Mouse (Mus musculus): ENCODE results near the gene Olfr630. TPM values are rescaled to one million over a fixed set of nuclear protein-coding genes. Genes with fewer than 3 reads are reported as not detected.
"Not testable (repeated sequence)": the region's sequence is repeated elsewhere in the genome, so short reads cannot be mapped to it uniquely, and the experiment has no call there.

Olfr630 gene
- not detected for total RNA-seq (2021)
- long read RNA-seq, experiment 1: 0 reads
- long read RNA-seq, experiment 2: 0 reads

DNA sequence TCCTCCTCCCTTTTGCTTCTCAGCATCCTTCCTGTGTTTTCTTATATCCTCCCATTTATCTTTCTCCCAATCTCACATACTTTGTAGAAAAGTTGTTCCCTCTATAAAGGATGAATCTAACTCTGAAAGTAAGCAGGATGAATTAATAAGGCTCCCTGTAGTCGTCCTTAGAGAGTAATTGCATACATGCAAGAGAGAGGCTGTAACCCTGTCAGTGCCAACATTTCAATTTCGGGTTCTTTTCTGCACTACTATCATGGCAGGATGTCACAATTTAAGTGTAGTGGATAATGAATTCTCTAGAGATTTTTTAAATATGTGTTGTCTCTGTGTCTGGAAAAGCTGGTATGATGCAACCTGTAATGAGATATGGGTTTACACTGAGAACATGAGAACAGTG, at the start of gene Olfr630:
TSS of gene Olfr630 (minus strand) at position 101 of the 400 bp plus-strand sequence.
- DNase-seq (ENCODE audit: low spot score): no peak

DNA sequence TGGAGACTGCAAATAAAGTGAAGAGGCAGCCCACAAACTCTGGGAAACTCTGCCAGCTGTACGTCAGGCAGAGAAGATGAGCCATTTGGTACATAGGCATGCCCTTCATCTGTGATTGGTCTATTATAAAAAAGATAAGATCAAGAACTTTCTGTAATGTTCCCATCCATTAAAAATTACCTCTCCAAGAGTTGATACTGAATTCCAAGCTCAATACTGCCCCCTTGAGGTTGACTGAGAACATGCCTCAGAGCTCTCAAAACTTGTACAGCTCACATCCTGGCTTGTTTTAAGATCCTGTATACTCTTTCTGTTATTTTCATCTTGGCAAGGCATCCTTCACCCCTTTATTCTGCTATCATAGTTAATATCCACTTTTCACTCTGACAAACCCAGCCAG, 49.7 kb upstream of the Olfr630 start:
- DNase-seq (ENCODE audit: low spot score): peak; percentile 1

DNA sequence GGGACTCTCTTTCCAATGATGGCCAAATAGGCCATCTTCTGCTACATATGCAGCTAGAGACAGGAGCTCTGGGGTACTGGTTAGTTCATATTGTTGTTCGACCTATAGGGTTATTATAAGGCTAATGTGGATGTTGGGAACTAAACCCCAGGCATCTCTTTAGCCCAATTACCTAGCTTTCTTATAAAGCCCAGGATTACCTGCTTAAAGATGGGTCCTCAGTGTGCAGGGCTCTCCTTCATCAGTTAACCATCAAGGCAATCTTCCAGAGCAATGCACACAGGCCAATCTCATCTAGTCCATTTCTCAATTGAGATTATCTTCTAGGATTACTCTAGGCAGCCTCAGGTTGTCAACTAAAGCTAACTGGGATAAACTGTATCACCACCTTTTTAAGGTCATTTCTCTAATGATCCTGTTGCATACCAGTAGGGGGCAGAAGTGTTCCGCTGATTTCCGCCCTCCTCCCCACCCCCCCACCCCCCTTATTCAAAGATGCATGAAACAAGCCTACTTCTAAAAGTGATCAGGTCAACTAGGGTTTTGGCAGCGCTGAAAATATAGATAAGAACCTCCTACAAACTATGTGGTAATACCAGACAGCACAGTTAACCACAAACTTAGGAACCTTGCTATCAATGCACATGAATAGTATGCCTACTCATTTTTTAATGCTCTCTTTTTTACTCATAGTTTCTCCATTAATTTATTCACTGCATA, 35.7 kb upstream of the Olfr630 start:
- no peak for DNase-seq (ENCODE audit: low spot score)

DNA sequence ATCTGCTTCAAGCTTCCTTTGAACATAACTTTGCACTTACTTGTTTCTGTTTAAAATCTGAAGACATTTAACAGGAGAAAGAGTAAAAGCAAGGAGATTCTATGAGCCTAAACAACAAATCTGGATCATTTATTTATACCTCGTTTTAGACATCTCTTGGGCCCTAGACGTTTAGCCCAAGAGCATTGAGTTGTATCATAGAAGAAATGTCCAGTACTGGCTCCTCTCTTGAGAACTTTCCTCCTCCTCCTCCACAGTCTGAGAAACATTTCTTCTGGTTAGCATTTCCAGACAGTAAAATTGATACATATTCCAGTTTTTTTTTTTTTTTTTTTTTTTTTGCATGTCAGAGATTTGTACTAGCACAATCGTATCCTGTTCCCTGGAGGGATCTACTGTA, 34.6 kb upstream of the Olfr630 start, which contains the start of gene Olfr67:
TSS of gene Olfr67 (minus strand) at position 101 of the 400 bp plus-strand sequence.
- no peak for DNase-seq (ENCODE audit: low spot score)

DNA sequence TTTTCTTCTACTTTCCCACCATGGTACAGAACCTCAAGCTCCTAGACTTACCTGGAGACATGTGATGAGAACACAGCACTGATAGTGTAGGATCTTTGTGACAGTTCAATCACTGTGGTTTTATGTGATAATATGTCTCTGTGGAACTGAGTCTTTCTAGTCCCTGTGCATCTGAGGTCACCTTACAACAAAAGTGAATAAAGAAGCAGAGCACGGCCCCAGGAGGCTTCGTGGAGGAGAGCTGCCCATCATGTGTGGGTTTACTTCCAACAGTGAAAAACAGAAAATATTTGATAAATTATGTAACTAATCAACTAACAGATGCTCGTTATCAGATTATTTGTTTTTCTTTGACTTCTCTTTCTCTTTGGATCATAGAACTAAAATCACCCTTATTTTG, 22.5 kb upstream of the Olfr630 start, which contains the start of gene Olfr68:
TSS of gene Olfr68 (minus strand) at position 101 of the 400 bp plus-strand sequence.
- no peak for DNase-seq (ENCODE audit: low spot score)

DNA sequence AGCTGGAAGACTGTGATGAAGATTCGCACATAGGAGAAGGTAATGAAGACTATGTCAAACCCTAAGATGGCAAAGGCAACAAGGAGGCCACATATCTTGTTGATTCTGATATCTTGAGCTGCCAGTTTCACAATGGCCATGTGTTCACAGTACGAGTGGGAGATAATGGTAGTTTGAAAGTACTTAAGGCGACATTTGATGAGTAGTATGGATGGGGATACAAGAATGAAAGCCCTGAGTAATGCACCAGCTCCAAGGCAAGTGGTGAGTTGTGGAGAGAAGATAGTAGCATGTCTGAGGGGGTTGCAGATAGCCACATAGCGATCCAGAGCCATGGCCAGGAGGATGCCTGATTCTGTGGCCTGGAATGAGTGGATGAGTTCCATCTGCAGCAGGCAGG, 20.5 kb upstream of the Olfr630 start:
- DNase-seq (ENCODE audit: low spot score): not testable (repeated sequence)

DNA sequence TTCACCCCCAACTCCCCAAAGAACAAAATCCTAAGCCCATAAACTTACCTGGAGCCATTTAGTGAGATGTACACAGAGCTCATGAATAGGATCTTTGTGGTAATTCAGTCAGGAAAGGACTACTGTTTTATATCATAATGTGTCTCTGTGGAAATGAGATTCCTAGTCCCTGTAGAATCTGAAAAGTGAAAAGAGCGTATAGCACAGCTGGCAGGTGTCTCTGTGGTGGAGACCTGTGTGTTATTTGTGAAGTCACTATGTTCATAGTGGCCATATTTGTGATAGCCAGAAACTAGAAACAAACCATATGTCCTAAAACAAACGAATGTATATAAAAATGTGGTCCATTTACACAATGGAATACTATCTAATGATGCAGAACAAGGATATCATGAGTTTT, 14.4 kb upstream of the Olfr630 start, which contains the start of gene Olfr69:
TSS of gene Olfr69 (minus strand) at position 101 of the 400 bp plus-strand sequence.
- no peak for DNase-seq (ENCODE audit: low spot score)

DNA sequence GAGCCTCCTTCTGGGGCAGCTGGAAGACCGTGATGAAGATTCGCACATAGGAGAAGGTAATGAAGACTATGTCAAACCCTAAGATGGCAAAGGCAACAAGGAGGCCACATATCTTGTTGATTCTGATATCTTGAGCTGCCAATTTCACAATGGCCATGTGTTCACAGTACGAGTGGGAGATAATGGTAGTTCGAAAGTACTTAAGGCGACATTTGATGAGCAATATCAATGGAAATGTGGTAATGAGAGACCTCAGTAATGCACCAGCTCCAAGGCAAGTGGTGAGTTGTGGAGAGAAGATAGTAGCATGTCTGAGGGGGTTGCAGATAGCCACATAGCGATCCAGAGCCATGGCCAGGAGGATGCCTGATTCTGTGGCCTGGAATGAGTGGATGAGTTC, 10.6 kb upstream of the Olfr630 start:
- DNase-seq (ENCODE audit: low spot score): not testable (repeated sequence)

DNA sequence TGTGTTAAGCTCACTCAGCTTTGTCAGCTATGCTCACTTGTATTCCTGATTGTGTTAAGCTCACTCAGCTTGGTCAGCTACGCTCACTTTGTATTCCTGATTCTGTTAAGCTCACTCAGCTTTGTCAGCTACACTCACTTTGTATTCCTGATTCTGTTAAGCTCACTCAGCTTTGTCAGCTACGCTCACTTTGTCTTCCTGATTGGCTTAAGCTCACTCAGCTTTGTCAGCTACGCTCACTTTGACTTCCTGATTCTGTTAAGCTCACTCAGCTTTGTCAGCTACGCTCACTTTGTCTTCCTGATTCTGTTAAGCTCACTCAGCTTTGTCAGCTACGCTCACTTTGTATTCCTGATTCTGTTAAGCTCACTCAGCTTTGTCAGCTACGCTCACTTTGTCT, 5.1 kb upstream of the Olfr630 start:
- not testable (repeated sequence) for DNase-seq (ENCODE audit: low spot score)

DNA sequence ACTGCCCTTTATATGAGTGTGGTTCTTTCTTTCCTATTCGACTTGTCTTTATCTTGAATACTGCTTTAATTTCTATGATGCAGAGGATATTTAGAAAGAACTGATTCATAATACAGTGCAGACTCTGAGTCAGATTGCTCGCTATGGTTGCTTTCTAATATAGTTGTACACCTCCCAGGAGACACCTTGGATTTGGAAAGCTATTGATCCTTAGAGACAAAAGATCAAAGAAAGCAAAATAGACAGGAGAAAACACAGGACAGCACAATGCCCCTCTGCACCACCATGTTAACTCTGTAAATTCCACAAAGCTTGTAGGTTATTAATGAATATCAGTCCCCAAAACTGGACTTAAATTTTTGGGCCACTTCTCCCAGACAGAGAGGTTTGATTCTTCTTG, 12.3 kb downstream of the Olfr630 start, which contains the start of gene Olfr629:
TSS of gene Olfr629 (minus strand) at position 101 of the 400 bp plus-strand sequence.
- no peak for DNase-seq (ENCODE audit: low spot score)

DNA sequence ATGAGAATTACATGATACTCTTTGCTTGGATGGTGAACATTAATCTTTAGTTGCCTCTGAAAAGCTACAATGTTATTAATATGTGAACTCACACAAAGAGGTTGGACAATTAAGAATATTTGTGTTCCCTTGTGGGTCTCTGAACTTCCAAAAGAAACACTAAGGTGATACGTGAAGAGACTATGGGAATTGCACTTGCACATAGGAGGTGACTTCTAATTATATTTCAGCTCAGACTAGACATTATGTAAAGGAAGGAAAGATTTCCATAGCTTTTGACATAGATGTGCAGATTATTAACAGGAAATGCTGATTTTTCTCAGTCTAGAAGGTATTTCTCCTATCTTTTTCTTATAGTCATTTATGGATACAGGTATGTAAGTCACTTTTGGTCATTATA, 27.1 kb downstream of the Olfr630 start, which contains the start of gene Olfr628:
TSS of gene Olfr628 (plus strand) at position 301 of the 400 bp plus-strand sequence.
- DNase-seq (ENCODE audit: low spot score): no peak

DNA sequence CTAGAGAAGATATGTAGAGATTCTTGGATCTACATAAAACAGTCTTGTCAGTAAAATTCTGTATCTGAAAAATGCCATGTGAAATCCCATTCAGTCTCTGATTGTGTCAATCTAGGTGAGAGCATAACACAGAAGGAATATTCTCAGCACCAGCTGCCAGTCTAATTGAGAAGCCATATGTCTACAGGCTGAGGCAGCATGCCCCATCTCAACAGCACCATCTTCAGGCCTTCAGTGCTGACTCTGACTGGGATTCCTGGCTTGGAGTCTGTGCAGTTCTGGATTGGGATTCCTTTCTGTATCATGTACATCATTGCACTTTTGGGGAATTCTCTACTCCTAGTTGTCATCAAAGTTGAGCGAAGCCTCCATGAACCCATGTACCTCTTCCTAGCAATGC, 40.7 kb downstream of the Olfr630 start:
- not testable (repeated sequence) for DNase-seq (ENCODE audit: low spot score)

DNA sequence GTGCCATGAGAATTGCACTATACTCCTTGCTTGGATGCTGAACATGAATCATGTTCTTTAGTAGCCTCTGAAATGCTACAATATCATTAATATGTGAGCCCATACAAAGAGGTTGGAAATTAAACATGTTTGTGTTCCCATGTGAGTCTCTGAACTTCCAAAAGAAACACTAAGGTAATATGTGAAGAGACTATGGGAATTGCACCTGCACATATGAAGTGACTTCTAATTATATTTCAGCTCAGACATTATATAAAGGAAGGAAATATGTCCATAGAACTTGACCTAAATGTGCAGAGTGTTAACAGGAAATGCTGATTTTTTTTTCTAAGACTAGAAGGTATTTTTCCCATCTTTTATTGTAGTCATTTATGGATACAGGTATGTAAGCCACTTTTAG, 42.8 kb downstream of the Olfr630 start, which contains the start of gene Olfr243:
TSS of gene Olfr243 (plus strand) at position 301 of the 400 bp plus-strand sequence.
- DNase-seq (ENCODE audit: low spot score): no peak

DNA sequence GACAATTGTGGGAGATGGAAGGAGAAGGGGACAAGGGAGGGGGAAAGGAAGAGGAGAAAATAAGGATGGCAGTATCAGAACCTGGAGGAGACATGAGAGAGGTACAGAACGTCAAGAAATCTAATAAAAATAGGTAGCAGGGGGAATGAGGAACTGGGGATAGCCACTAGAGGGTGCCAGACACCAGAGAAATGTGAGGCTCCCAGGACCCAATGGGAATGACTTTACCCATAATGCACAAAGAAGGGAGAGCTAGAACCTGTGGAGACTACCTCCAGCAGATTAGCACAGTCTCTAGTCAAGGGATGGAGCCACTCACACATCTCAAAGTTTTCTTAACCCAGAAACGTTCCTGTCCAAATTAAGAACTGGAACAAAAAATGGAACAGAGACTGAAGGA, 45.1 kb downstream of the Olfr630 start:
- no peak for DNase-seq (ENCODE audit: low spot score)

Other genes starting within 250 kb of the Olfr630 start
- not detected for gene Olfr610, start 245.2 kb downstream of the Olfr630 start, total RNA-seq (2021)
- gene Olfr611, start 236.5 kb downstream of the Olfr630 start, total RNA-seq (2021): not detected
- not detected for gene Olfr612, start 214.6 kb downstream of the Olfr630 start, total RNA-seq (2021)
- not detected for gene Olfr613, start 209.3 kb downstream of the Olfr630 start, total RNA-seq (2021)
- not detected for gene Olfr615, start 201.3 kb downstream of the Olfr630 start, total RNA-seq (2021)
- gene Olfr616, start 188.2 kb downstream of the Olfr630 start, total RNA-seq (2021): not detected
- gene Olfr617, start 184.3 kb downstream of the Olfr630 start, total RNA-seq (2021): not detected
- not detected for gene Olfr618, start 167.2 kb downstream of the Olfr630 start, total RNA-seq (2021)
- not detected for gene Olfr619, start 156.8 kb downstream of the Olfr630 start, total RNA-seq (2021)
- not detected for gene Olfr620, start 144.8 kb downstream of the Olfr630 start, total RNA-seq (2021)
- gene Olfr622, start 114.6 kb downstream of the Olfr630 start, total RNA-seq (2021): not detected
- gene Olfr623, start 93.6 kb downstream of the Olfr630 start, total RNA-seq (2021): not detected
- not detected for gene Olfr624, start 86.1 kb downstream of the Olfr630 start, total RNA-seq (2021)
- gene Olfr625-ps1, start 74.6 kb downstream of the Olfr630 start, total RNA-seq (2021): not detected
- not detected for gene Olfr243, start 42.7 kb downstream of the Olfr630 start, total RNA-seq (2021)
- not detected for gene Olfr628, start 27.0 kb downstream of the Olfr630 start, total RNA-seq (2021)
- not detected for gene Olfr629, start 12.4 kb downstream of the Olfr630 start, total RNA-seq (2021)
- gene Olfr69, start 14.3 kb upstream of the Olfr630 start, total RNA-seq (2021): not detected
- gene Olfr68, start 22.4 kb upstream of the Olfr630 start, total RNA-seq (2021): not detected
- gene Olfr67, start 34.5 kb upstream of the Olfr630 start, total RNA-seq (2021): not detected
- gene Hbb-bt, start 56.7 kb upstream of the Olfr630 start, total RNA-seq (2021): 10 to 100 TPM; 28.0 to 32.7 TPM
- 100 to 1,000 TPM; 317 to 407 TPM for gene Hbb-bs, start 70.8 kb upstream of the Olfr630 start, total RNA-seq (2021)
- not detected for gene Hbb-bh2, start 83.2 kb upstream of the Olfr630 start, total RNA-seq (2021)
- gene Hbb-bh1, start 85.8 kb upstream of the Olfr630 start, total RNA-seq (2021): not detected
- not detected for gene Hbb-y, start 95.9 kb upstream of the Olfr630 start, total RNA-seq (2021)
- gene Olfr66, start 128.9 kb upstream of the Olfr630 start, total RNA-seq (2021): not detected
- not detected for gene Olfr64, start 137.2 kb upstream of the Olfr630 start, total RNA-seq (2021)
- gene Olfr65, start 146.2 kb upstream of the Olfr630 start, total RNA-seq (2021): not detected
- not detected for gene Olfr631, start 171.5 kb upstream of the Olfr630 start, total RNA-seq (2021)
- not detected for gene Olfr632, start 177.0 kb upstream of the Olfr630 start, total RNA-seq (2021)
- gene Olfr633, start 187.1 kb upstream of the Olfr630 start, total RNA-seq (2021): not detected
- not detected for gene Olfr635, start 213.8 kb upstream of the Olfr630 start, total RNA-seq (2021)
- gene Olfr638, start 241.4 kb upstream of the Olfr630 start, total RNA-seq (2021): not detected